Mouse (Mus musculus) heart, postnatal 0 days (tissue): ENCODE results near the gene Dnah8.

Source experiments
- CTCF ChIP-seq: IDR thresholded peaks from 2 replicates; pipeline ENCODE4 v1.5.1; 2016; ENCODE audit warnings: antibody characterized with exemption, control low read depth, low read depth
- EP300 ChIP-seq: IDR thresholded peaks from 2 replicates; pipeline ENCODE4 v1.6.1; 2016; ENCODE audit warnings: antibody characterized with exemption, low read depth

GRCm38 (mm10) chr17:30883534-30883933 lies 259.4 kb downstream of the Dnah8 start:
- TF ChIP-seq CTCF (no peak), EP300 (no peak)
